Mouse (Mus musculus) intestine, postnatal 0 days (tissue): Measurements from ENCODE around the gene Hnrnpa1. TPM values are rescaled to one million over a fixed set of nuclear protein-coding genes. Genes with fewer than 3 reads are reported as not detected.
"Not testable (repeated sequence)": the region's sequence is repeated elsewhere in the genome, so short reads cannot be mapped to it uniquely, and the experiment has no call there.

ENCODE experiments used
- ATAC-seq: fragments of 200-750 bp; cut with Nextera tagmentation; 2 replicates; pipeline ENCODE4 v1.8.0; 2017; ENCODE audit warnings: mild to moderate bottlenecking, moderate TSS enrichment, moderate library complexity
- H3K27ac ChIP-seq: fragments of 300-500 bp; sonication (generic); 2 replicates; pipeline ENCODE4 v1.5.1; 2014; ENCODE audit warnings: mild to moderate bottlenecking, low read depth, low read length, moderate library complexity
- H3K27me3 ChIP-seq: fragments of 300-500 bp; sonication (generic); replicated peaks from 2 replicates; pipeline ENCODE4 v1.6.1; 2014; ENCODE audit warnings: low read length, mixed read lengths; ENCODE audit not compliant: control insufficient read depth, insufficient read depth
- H3K36me3 ChIP-seq: fragments of 300-500 bp; sonication (generic); 2 replicates; pipeline ENCODE4 v1.6.1; 2014; ENCODE audit warnings: mild to moderate bottlenecking, moderate library complexity; ENCODE audit not compliant: control insufficient read depth, insufficient read depth
- H3K4me1 ChIP-seq: fragments of 300-500 bp; sonication (generic); replicated peaks from 2 replicates; pipeline ENCODE4 v1.6.1; 2014; ENCODE audit warnings: antibody characterized with exemption, low read length, mixed read lengths; ENCODE audit not compliant: control insufficient read depth, insufficient read depth
- H3K4me2 ChIP-seq: fragments of 300-500 bp; sonication (generic); replicated peaks from 2 replicates; pipeline ENCODE4 v1.6.1; 2014; ENCODE audit warnings: low read depth, mild to moderate bottlenecking, moderate library complexity
- H3K4me3 ChIP-seq: fragments of 300-500 bp; sonication (generic); 2 replicates; pipeline ENCODE4 v1.5.1; 2014; ENCODE audit warnings: low read depth, low read length
- H3K9ac ChIP-seq: fragments of 300-500 bp; sonication (generic); 2 replicates; pipeline ENCODE4 v1.6.1; 2014; ENCODE audit warnings: mild to moderate bottlenecking, low read depth, low read length
- H3K9me3 ChIP-seq: fragments of 300-500 bp; sonication (generic); 2 replicates; pipeline ENCODE4 v1.6.1; 2016; ENCODE audit warnings: mixed run types; ENCODE audit not compliant: control insufficient read depth
- CTCF ChIP-seq: sonication (generic); IDR thresholded peaks from 2 replicates; pipeline ENCODE4 v1.5.1; 2016; ENCODE audit warnings: low read depth, mild to moderate bottlenecking, control low read depth, antibody characterized with exemption, moderate library complexity
- WGBS: fragments of 180-500 bp; shearing (Covaris S2); extraction: QIAGEN DNeasy Blood & Tissue Kit; methylation state at CpG from one replicate; pipeline ENCODE4 v1.1.7; 2014; 5-methylcytosine and 5-hydroxymethylcytosine counted together
- polyA plus RNA-seq: library from polyadenylated mRNA; unstranded; fragments of >200 nt; fragmentation: Nextera tagmentation; extraction: Ambion mirVana; gene quantifications from 2 replicates; pipeline ENCODE4 v1.2.1, GENCODE M21; 2015

The Hnrnpa1 gene
- polyA plus RNA-seq, 1 experiment from 2014 or later: 219 TPM

GRCm38 (mm10) chr15:103239685-103240159, 510 bp upstream of the Hnrnpa1 start, which contains the start of gene Cbx5:
TSS of gene Cbx5 (minus strand) at chr15:103239816.
- TF ChIP-seq CTCF: peak; percentile 40; the same call in 1 of the 2 replicates

GRCm38 (mm10) chr15:103241071-103242018, 1.1 kb downstream of the Hnrnpa1 start:
- not testable (repeated sequence) for H3K4me1 ChIP-seq, H3K9me3 ChIP-seq, H3K27me3 ChIP-seq, ATAC-seq
- H3K4me2 ChIP-seq: peak overlapping the region; percentile 70
- H3K27ac ChIP-seq: peak overlapping the region; percentile 83
- peak overlapping the region; percentile 45 for H3K9ac ChIP-seq
- peak overlapping the region; percentile 52 for H3K4me3 ChIP-seq
- peaks cover 39% of the 10 kb centered on the region for H3K36me3 ChIP-seq
- WGBS: 6% methylated on average over 12 of the region's 12 CpGs

More at GRCm38 (mm10) chr15:103239685-103240159, 510 bp upstream of the Hnrnpa1 start, which contains the start of gene Cbx5:
- Histone ChIP-seq H3K27ac (peak within 1 kb of the TSS; percentile 83), H3K9ac (peak within 1 kb of the TSS; percentile 45), H3K9me3 (no peaks in the 10 kb centered on the region), H3K4me1 (no peaks in the 10 kb centered on the region), H3K4me3 (peak within 1 kb of the TSS; percentile 52), H3K4me2 (peak within 1 kb of the TSS; percentile 70), H3K36me3 (peaks cover 27% of the 10 kb centered on the region), H3K27me3 (no peaks in the 10 kb centered on the region)
- WGBS: under 1% methylated on average over 39 of the region's 39 CpGs
- peak; percentile 91 for ATAC-seq

- Histone ChIP-seq H3K27ac (peak overlapping the region; percentile 41), H3K9ac (no peak overlapping the region), H3K4me1 (no peaks in the 10 kb centered on the region), H3K9me3 (no peaks in the 10 kb centered on the region), H3K4me3 (0 out of 2 replicates have a peak overlapping the region, but pooled peaks have one; percentile 7), H3K4me2 (peak overlapping the region; percentile 70), H3K27me3 (no peaks in the 10 kb centered on the region), H3K36me3 (peaks cover 54% of the 10 kb centered on the region)
- TF ChIP-seq CTCF: no peak
- no peak for ATAC-seq
- WGBS: 31% methylated on average over 8 of the region's 8 CpGs
Measured at GRCm38 (mm10) chr15:103242885-103243284, 2.7 kb downstream of the Hnrnpa1 start.

- Histone ChIP-seq H3K4me2 (no peak overlapping the region), H3K27ac (0 out of 2 replicates have a peak overlapping the region, but pooled peaks have one; percentile 41), H3K9me3 (no peaks in the 10 kb centered on the region), H3K9ac (no peak overlapping the region), H3K4me3 (no peak overlapping the region), H3K36me3 (peaks cover 66% of the 10 kb centered on the region), H3K4me1 (no peaks in the 10 kb centered on the region), H3K27me3 (no peaks in the 10 kb centered on the region)
- WGBS: 64% methylated on average over 6 of the region's 6 CpGs
- no peak for TF ChIP-seq CTCF
- no peak for ATAC-seq
Measured at GRCm38 (mm10) chr15:103245616-103246015, 5.4 kb downstream of the Hnrnpa1 start.

- H3K9ac ChIP-seq: no peak overlapping the region
- WGBS: 84% methylated on average over 9 of the region's 9 CpGs
- no peaks in the 10 kb centered on the region for H3K4me1 ChIP-seq
- H3K36me3 ChIP-seq: peaks cover 59% of the 10 kb centered on the region
- no peak overlapping the region for H3K4me2 ChIP-seq
- TF ChIP-seq CTCF: no peak
- no peak overlapping the region for H3K4me3 ChIP-seq
- ATAC-seq: no peak
- no peak overlapping the region for H3K27ac ChIP-seq
- H3K9me3 ChIP-seq: no peaks in the 10 kb centered on the region
- H3K27me3 ChIP-seq: no peaks in the 10 kb centered on the region
Measured at GRCm38 (mm10) chr15:103247078-103247781, 7.0 kb downstream of the Hnrnpa1 start.
